Mouse (Mus musculus) limb, embryonic 14.5 days (tissue): ENCODE results near the gene Actn3. TPM values are rescaled to one million over a fixed set of nuclear protein-coding genes. Genes with fewer than 3 reads are reported as not detected.

Experiments used
- ATAC-seq: fragments of 200-750 bp; cut with Nextera tagmentation; 2 replicates; pipeline ENCODE4 v1.8.0; 2017; ENCODE audit warnings: low read depth, moderate number of reproducible peaks, moderate TSS enrichment; ENCODE audit not compliant: low FRiP score
- DNase-seq: peaks from one replicate; pipeline ENCODE4 v3.0.0-alpha.2; 2015; ENCODE audit warnings: low spot score
- H3K27ac ChIP-seq: fragments of 300-500 bp; sonication (generic); replicated peaks from 2 replicates; pipeline ENCODE4 v1.5.1; 2014; ENCODE audit warnings: low read depth, mild to moderate bottlenecking, low read length, moderate library complexity, mixed read lengths
- H3K27me3 ChIP-seq: fragments of 300-500 bp; sonication (generic); 2 replicates; pipeline ENCODE4 v1.6.1; 2014; ENCODE audit warnings: low read length, mixed read lengths; ENCODE audit not compliant: control insufficient read depth, insufficient read depth
- H3K36me3 ChIP-seq: fragments of 300-500 bp; sonication (generic); 2 replicates; pipeline ENCODE4 v1.6.1; 2014; ENCODE audit warnings: mild to moderate bottlenecking, low read length, moderate library complexity, mixed read lengths; ENCODE audit not compliant: control insufficient read depth, insufficient read depth
- H3K4me1 ChIP-seq: fragments of 300-500 bp; sonication (generic); 2 replicates; pipeline ENCODE4 v1.6.1; 2014; ENCODE audit warnings: antibody characterized with exemption, low read length, mixed read lengths; ENCODE audit not compliant: control insufficient read depth, insufficient read depth
- H3K4me2 ChIP-seq: fragments of 300-500 bp; sonication (generic); replicated peaks from 2 replicates; pipeline ENCODE4 v1.6.1; 2014; ENCODE audit warnings: low read depth, mild to moderate bottlenecking, low read length, moderate library complexity; ENCODE audit not compliant: severe bottlenecking
- H3K4me3 ChIP-seq: fragments of 300-500 bp; sonication (generic); replicated peaks from 2 replicates; pipeline ENCODE4 v1.5.1; 2014; ENCODE audit warnings: low read length
- H3K9ac ChIP-seq: fragments of 300-500 bp; sonication (generic); 2 replicates; pipeline ENCODE4 v1.6.1; 2014; ENCODE audit warnings: mild to moderate bottlenecking, low read depth, low read length, moderate library complexity; ENCODE audit not compliant: severe bottlenecking
- H3K9me3 ChIP-seq: fragments of 300-500 bp; sonication (generic); 2 replicates; pipeline ENCODE4 v1.6.1; 2016; ENCODE audit warnings: low read length; ENCODE audit not compliant: control insufficient read depth
- POLR2A ChIP-seq: fragments of 200-500 bp; IDR thresholded peaks from 2 replicates; pipeline ENCODE4 v1.8.0; 2012; ENCODE audit warnings: inconsistent platforms, mild to moderate bottlenecking, moderate library complexity, borderline replicate concordance; ENCODE audit not compliant: insufficient read depth, insufficient read length; ENCODE audit errors: extremely low read depth
- WGBS: fragments of 180-500 bp; shearing (Covaris S2); extraction: QIAGEN DNeasy Blood & Tissue Kit; methylation state at CpG from one replicate; pipeline ENCODE4 v1.1.7; 2014; 5-methylcytosine and 5-hydroxymethylcytosine counted together
- polyA plus RNA-seq, 2 experiments: library from polyadenylated mRNA; depleted of rRNA in 1 of 2; stranded (reverse) in 1 of 2; unstranded in 1 of 2; fragments of >200 nt; fragmentation: Nextera tagmentation in 1 of 2; extraction: Ambion mirVana in 1 of 2; gene quantifications; 2 replicates each; pipeline versions ENCODE4 v1.2.1 to v1.2.3; 2012 to 2014

The Actn3 gene
- polyA plus RNA-seq, 2 experiments, result 8.3 to 11.9 TPM

DNA sequence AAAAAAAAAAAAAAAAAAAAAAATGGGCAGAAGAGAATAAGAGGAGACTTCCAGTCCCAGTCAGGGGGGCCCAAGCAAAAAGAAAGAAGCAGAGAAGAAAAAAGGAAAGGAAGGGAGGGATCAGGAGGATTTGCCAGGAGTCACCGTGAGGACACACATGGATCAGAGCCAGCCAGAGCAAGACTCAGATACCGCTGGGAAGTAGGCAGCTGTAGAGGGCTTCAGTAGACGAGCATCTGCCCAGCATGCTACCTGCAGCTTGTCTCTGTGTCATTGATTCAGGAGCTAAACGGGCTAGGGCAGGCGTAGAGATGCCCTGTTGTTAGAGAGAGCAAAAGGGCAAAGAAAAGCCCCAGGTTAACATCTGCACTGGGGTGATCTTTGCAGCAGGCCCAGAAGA is 27.4 kb downstream of the Actn3 start:
- no peaks in the 10 kb centered on the region for H3K36me3 ChIP-seq
- DNase-seq, result no peak
- WGBS, result 52% methylated on average over 5 of the region's 5 CpGs
- no peak overlapping the region for H3K4me3 ChIP-seq
- H3K9me3 ChIP-seq, result no peaks in the 10 kb centered on the region
- H3K27me3 ChIP-seq, result no peaks in the 10 kb centered on the region
- no peak for TF ChIP-seq POLR2A
- no peak overlapping the region for H3K9ac ChIP-seq
- H3K4me1 ChIP-seq, result peaks cover under 1% of the 10 kb centered on the region; the same call in 1 of the 2 replicates
- no peak overlapping the region for H3K4me2 ChIP-seq
- H3K27ac ChIP-seq, result no peak overlapping the region
- no peak for ATAC-seq

DNA sequence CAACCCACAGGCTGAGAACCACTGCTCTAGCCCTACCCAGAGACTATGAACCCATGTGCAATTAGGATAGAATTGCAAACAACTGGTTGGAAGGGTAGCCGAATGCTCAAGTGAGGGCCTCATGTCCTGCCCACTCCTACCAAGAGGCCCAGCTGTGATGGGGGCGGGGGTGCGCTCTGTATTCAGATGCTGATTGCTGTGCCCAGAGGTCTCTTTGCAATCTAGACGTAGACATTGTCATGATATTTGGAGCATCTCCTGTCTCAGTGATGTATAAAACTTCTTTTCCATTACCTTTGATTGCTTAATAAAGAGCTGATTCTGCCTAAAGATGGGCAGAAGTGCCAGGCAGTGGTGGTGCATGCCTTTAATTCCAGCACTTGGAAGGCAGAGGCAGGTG is 27.9 kb downstream of the Actn3 start:
- DNase-seq (no peak), ATAC-seq (no peak)
- no peak overlapping the region for H3K9ac ChIP-seq
- no peaks in the 10 kb centered on the region for H3K4me1 ChIP-seq
- no peak overlapping the region for H3K4me2 ChIP-seq
- H3K9me3 ChIP-seq, result no peaks in the 10 kb centered on the region
- no peak for TF ChIP-seq POLR2A
- 39% methylated on average over 4 of the region's 4 CpGs for WGBS
- no peaks in the 10 kb centered on the region for H3K27me3 ChIP-seq
- H3K36me3 ChIP-seq, result no peaks in the 10 kb centered on the region
- H3K27ac ChIP-seq, result no peak overlapping the region
- H3K4me3 ChIP-seq, result no peak overlapping the region

DNA sequence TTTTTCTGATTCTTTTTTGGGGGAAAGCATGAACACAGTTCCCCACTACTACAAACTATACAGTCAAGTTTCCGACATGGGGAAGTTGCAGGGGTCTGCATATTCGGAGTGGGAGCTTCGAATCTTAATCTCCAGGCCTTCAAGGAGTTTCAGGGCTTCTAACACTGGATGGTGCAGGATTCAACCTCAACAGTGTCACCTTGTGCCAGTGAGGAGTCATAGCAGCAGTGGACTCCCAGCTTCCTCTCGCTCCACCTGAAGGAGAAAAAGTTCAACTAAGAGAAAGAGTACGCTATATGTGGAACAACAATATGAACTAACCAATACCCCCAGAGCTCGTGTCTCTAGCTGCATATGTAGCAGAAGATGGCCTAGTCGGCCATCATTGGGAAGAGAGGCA is 30.2 kb downstream of the Actn3 start:
- DNase-seq (peak; percentile 31), ATAC-seq (no peak)
- no peak overlapping the region for H3K4me3 ChIP-seq
- no peaks in the 10 kb centered on the region for H3K9me3 ChIP-seq
- no peak overlapping the region for H3K27ac ChIP-seq
- TF ChIP-seq POLR2A, result no peak
- H3K36me3 ChIP-seq, result no peaks in the 10 kb centered on the region
- whole genome bisulfite sequencing, result 36% methylated on average over 7 of the region's 7 CpGs
- no peaks in the 10 kb centered on the region for H3K4me1 ChIP-seq
- no peak overlapping the region for H3K9ac ChIP-seq
- no peaks in the 10 kb centered on the region for H3K27me3 ChIP-seq
- H3K4me2 ChIP-seq, result no peak overlapping the region

DNA sequence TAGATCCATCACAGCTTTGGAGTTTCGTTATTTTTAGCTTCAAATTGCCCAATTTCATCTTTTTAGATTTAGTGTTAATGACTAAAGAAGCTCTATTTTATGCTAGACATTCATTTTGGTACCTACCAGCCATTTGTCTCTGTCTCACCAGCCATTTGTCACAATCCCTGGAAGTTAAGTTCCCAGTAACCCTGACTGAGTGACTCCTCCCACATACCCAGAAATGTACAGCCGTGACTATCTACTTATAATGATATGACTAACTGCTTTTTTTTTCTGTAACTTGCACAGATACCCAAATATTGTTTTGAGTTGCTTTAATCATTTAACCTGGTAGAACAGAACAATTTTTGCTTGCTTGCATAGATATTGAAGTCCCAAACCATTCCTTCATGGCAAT is 31.9 kb downstream of the Actn3 start:
- no peak overlapping the region for H3K4me2 ChIP-seq
- no peak overlapping the region for H3K4me3 ChIP-seq
- H3K9me3 ChIP-seq, result no peaks in the 10 kb centered on the region
- no peak for TF ChIP-seq POLR2A
- no peaks in the 10 kb centered on the region for H3K36me3 ChIP-seq
- ATAC-seq, result no peak
- no peak overlapping the region for H3K9ac ChIP-seq
- 58% methylated on average over 2 of the region's 2 CpGs for WGBS
- no peak overlapping the region for H3K27ac ChIP-seq
- H3K4me1 ChIP-seq, result no peaks in the 10 kb centered on the region
- peaks cover 3% of the 10 kb centered on the region for H3K27me3 ChIP-seq
- DNase-seq, result no peak

DNA sequence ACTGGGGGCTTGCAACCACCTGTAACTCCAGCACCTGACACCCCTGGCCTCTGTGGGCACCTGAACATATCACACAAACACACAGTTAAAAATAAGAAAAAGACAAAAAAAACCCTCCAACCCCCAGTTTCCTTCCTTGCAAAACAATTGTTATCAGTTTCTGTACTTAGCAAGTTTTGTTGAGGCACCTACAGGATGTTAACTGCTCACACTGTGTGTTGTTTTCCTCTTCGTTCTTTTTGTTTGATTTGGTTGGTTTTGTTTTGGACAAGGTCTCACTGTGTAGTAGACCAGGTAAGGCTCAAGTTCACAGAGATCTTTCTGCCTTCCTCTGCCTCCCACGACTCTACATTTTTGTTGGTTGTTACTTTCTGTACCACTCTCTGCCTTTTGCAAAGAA is 35.1 kb downstream of the Actn3 start:
- no peak overlapping the region for H3K27ac ChIP-seq
- H3K4me2 ChIP-seq, result no peak overlapping the region
- ATAC-seq (no peak), DNase-seq (no peak)
- 72% methylated on average over 2 of the region's 2 CpGs for WGBS
- H3K9me3 ChIP-seq, result no peaks in the 10 kb centered on the region
- H3K9ac ChIP-seq, result no peak overlapping the region
- no peak overlapping the region for H3K4me3 ChIP-seq
- H3K36me3 ChIP-seq, result no peaks in the 10 kb centered on the region
- peaks cover 10% of the 10 kb centered on the region for H3K4me1 ChIP-seq
- H3K27me3 ChIP-seq, result peaks cover 15% of the 10 kb centered on the region
- no peak for TF ChIP-seq POLR2A

DNA sequence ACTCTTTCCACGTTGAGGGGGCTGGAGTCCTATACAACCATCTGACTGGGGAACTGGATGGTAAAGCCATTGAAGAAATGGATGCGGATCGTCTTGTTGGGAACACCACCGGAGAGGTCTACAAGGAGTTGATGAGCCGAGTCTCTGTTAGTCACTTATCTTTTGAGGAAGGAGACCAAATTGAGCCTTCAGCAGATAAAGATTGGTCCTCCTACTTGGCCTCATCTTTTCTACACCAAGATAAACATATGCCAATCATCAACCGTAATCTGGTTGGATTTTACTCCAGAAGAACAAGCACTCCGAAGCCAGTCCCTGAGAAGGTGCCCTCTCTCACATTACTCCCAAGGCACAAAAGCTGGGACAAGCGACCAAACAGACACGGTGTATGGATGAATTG is 36.9 kb downstream of the Actn3 start:
- no peak for ATAC-seq
- 84% methylated on average over 9 of the region's 9 CpGs for WGBS

More for the DNA sequence above, 36.9 kb downstream of the Actn3 start:
- Histone ChIP-seq H3K4me2 (no peak overlapping the region), H3K36me3 (no peaks in the 10 kb centered on the region; the same call in 1 of the 2 replicates), H3K4me1 (peaks cover 10% of the 10 kb centered on the region), H3K9me3 (no peaks in the 10 kb centered on the region), H3K27me3 (peaks cover 15% of the 10 kb centered on the region), H3K9ac (no peak overlapping the region), H3K4me3 (no peak overlapping the region), H3K27ac (no peak overlapping the region)
- no peak for DNase-seq
- no peak for TF ChIP-seq POLR2A
